Mouse (Mus musculus): Measurements from ENCODE around the gene A430033K04Rik. TPM values are rescaled to one million over a fixed set of nuclear protein-coding genes. Genes with fewer than 3 reads are reported as not detected.

The A430033K04Rik gene
- polyA plus RNA-seq (2015; fragmentation: Nextera tagmentation; extraction: Ambion mirVana), result 4.4 and 5.2 TPM in 2 replicates

GRCm38 (mm10) chr5:138622645-138623477 is at the start of gene A430033K04Rik:
TSS of gene A430033K04Rik (plus strand) at chr5:138622859.
- no peak for TF ChIP-seq CTCF (IDR thresholded peaks at IDR 0.05)
- no peak for TF ChIP-seq EP300 (IDR thresholded peaks at IDR 0.05)
- H3K27me3 ChIP-seq (replicated peaks; ENCODE audit: insufficient read depth, low read length), result no peaks in the 10 kb centered on the region
- no peaks in the 10 kb centered on the region for H3K36me3 ChIP-seq (ENCODE audit: insufficient read depth, low read length)
- peak within 1 kb of the TSS; percentile 82 for H3K4me2 ChIP-seq (replicated peaks; ENCODE audit: low read depth, low read length)
- H3K27ac ChIP-seq (ENCODE audit: low read length), result peak within 1 kb of the TSS; percentile 82
- peak within 1 kb of the TSS; percentile 67 for H3K4me3 ChIP-seq (ENCODE audit: low read depth, low read length)
- under 1% methylated on average over 30 of the region's 30 CpGs for WGBS
- peak; percentile 97 for DNase-seq (ENCODE audit: low spot score)
- H3K9ac ChIP-seq (replicated peaks; ENCODE audit: low read depth), result peak within 1 kb of the TSS; percentile 69
- ATAC-seq, result peak; percentile 91
- H3K9me3 ChIP-seq (ENCODE audit: low read length), result no peaks in the 10 kb centered on the region
- H3K4me1 ChIP-seq (ENCODE audit: insufficient read depth, low read depth, low read length), result 0 out of 2 replicates have a peak, but pooled peaks cover 4% of the 10 kb centered on the region

DNA sequence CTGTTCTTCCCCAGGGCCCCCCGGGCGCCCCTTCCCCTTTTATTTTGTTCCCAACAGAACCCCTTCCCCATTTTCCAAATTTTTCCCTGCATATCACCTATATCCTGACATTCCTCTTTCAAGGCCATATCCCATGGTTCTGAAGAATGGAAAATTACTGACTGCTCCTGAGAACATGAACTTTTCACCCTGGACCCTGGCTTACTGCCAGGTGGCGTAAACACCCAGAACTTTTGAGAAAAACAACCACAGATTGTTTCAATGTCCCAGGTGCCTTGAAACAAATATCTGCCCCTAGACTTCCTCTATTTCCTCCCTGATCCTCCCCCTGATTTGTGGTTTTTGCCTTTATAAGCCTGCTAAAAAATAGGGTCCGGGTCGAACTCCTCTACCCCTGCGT is 35.3 kb upstream of the A430033K04Rik start:
- DNase-seq (ENCODE audit: low spot score) (no peak), ATAC-seq (no peak)
- no peaks in the 10 kb centered on the region for H3K36me3 ChIP-seq (ENCODE audit: insufficient read depth, low read length)
- H3K27ac ChIP-seq (ENCODE audit: low read length), result no peak overlapping the region
- H3K9me3 ChIP-seq (ENCODE audit: low read length), result peaks cover 4% of the 10 kb centered on the region; the same call in 1 of the 2 replicates
- no peak overlapping the region for H3K9ac ChIP-seq (replicated peaks; ENCODE audit: low read depth)
- 86% methylated on average over 6 of the region's 6 CpGs for WGBS
- no peaks in the 10 kb centered on the region for H3K4me1 ChIP-seq (ENCODE audit: insufficient read depth, low read depth, low read length)
- no peak overlapping the region for H3K4me2 ChIP-seq (replicated peaks; ENCODE audit: low read depth, low read length)
- TF ChIP-seq EP300 (IDR thresholded peaks at IDR 0.05) (no peak), CTCF (IDR thresholded peaks at IDR 0.05) (no peak)
- H3K27me3 ChIP-seq (replicated peaks; ENCODE audit: insufficient read depth, low read length), result no peaks in the 10 kb centered on the region
- no peak overlapping the region for H3K4me3 ChIP-seq (ENCODE audit: low read depth, low read length)

GRCm38 (mm10) chr5:138618353-138618752 is 4.3 kb upstream of the A430033K04Rik start:
- Histone ChIP-seq H3K9ac (replicated peaks; ENCODE audit: low read depth) (no peak overlapping the region), H3K4me1 (ENCODE audit: insufficient read depth, low read depth, low read length) (no peaks in the 10 kb centered on the region), H3K36me3 (ENCODE audit: insufficient read depth, low read length) (peaks cover 41% of the 10 kb centered on the region), H3K27me3 (replicated peaks; ENCODE audit: insufficient read depth, low read length) (no peaks in the 10 kb centered on the region), H3K4me2 (replicated peaks; ENCODE audit: low read depth, low read length) (peak overlapping the region; percentile 52; the same call in 1 of the 2 replicates), H3K9me3 (ENCODE audit: low read length) (peaks cover 7% of the 10 kb centered on the region), H3K4me3 (ENCODE audit: low read depth, low read length) (no peak overlapping the region; the same call in 1 of the 2 replicates), H3K27ac (ENCODE audit: low read length) (no peak overlapping the region)
- TF ChIP-seq CTCF (IDR thresholded peaks at IDR 0.05), result peak; percentile 52
- TF ChIP-seq EP300 (IDR thresholded peaks at IDR 0.05), result no peak
- ATAC-seq (no peak), DNase-seq (ENCODE audit: low spot score) (no peak)
- 93% methylated on average over 1 of the region's 1 CpGs for WGBS

GRCm38 (mm10) chr5:138619211-138620128 is 3.2 kb upstream of the A430033K04Rik start, which contains the start of gene Zfp68:
TSS of gene Zfp68 (minus strand) at chr5:138619761.
- peaks cover 7% of the 10 kb centered on the region for H3K9me3 ChIP-seq (ENCODE audit: low read length)
- H3K4me3 ChIP-seq (ENCODE audit: low read depth, low read length), result peak within 1 kb of the TSS; percentile 80
- peak within 1 kb of the TSS; percentile 98 for H3K27ac ChIP-seq (ENCODE audit: low read length)
- WGBS, result 2% methylated on average over 42 of the region's 43 CpGs
- H3K4me2 ChIP-seq (replicated peaks; ENCODE audit: low read depth, low read length), result peak within 1 kb of the TSS; percentile 52
- H3K9ac ChIP-seq (replicated peaks; ENCODE audit: low read depth), result peak within 1 kb of the TSS; percentile 94
- 0 out of 2 replicates have a peak, but pooled peaks cover 4% of the 10 kb centered on the region for H3K4me1 ChIP-seq (ENCODE audit: insufficient read depth, low read depth, low read length)
- H3K36me3 ChIP-seq (ENCODE audit: insufficient read depth, low read length), result peaks cover 30% of the 10 kb centered on the region
- TF ChIP-seq EP300 (IDR thresholded peaks at IDR 0.05) (0 out of 2 replicates have a peak, but pooled peaks have one; percentile 27), CTCF (IDR thresholded peaks at IDR 0.05) (peak; percentile 58)
- ATAC-seq (peak; percentile 97), DNase-seq (ENCODE audit: low spot score) (peak; percentile 98)
- no peaks in the 10 kb centered on the region for H3K27me3 ChIP-seq (replicated peaks; ENCODE audit: insufficient read depth, low read length)

DNA sequence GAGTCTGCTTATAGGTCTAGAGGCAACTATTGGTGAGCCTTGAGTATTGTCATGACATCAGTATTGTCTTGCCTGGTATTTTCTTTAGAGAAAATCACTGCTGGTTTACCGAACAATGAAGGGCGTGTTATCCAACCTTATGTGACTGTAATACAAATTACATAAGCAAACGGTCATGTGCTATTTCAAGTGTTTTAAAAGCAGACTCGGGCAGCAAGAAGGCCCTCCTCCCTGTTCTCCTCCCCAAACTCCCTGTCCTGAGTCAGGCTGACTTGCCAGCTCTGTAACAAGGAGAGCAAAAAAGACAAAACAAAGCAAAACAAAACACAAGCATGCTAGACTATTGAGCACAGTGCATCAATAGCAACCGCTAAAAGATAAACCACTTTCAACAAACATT is 1.8 kb upstream of the A430033K04Rik start:
- no peak overlapping the region for H3K4me2 ChIP-seq (replicated peaks; ENCODE audit: low read depth, low read length)
- ATAC-seq (no peak), DNase-seq (ENCODE audit: low spot score) (peak; percentile 42)
- no peak overlapping the region for H3K4me3 ChIP-seq (ENCODE audit: low read depth, low read length)
- H3K9ac ChIP-seq (replicated peaks; ENCODE audit: low read depth), result no peak overlapping the region
- TF ChIP-seq CTCF (IDR thresholded peaks at IDR 0.05), result peak; percentile 1; the same call in 1 of the 2 replicates
- no peak for TF ChIP-seq EP300 (IDR thresholded peaks at IDR 0.05)
- peaks cover 7% of the 10 kb centered on the region for H3K9me3 ChIP-seq (ENCODE audit: low read length)
- no peak overlapping the region for H3K27ac ChIP-seq (ENCODE audit: low read length)
- H3K27me3 ChIP-seq (replicated peaks; ENCODE audit: insufficient read depth, low read length), result no peaks in the 10 kb centered on the region
- H3K4me1 ChIP-seq (ENCODE audit: insufficient read depth, low read depth, low read length), result 0 out of 2 replicates have a peak, but pooled peaks cover 4% of the 10 kb centered on the region
- peaks cover 17% of the 10 kb centered on the region; the same call in 1 of the 2 replicates for H3K36me3 ChIP-seq (ENCODE audit: insufficient read depth, low read length)
- WGBS, result 53% methylated on average over 5 of the region's 5 CpGs

All from lung, postnatal 0 days (tissue).